Mouse (Mus musculus) gastrocnemius, postnatal 36 days (tissue): ENCODE results near the gene Ift74. TPM values are rescaled to one million over a fixed set of nuclear protein-coding genes. Genes with fewer than 3 reads are reported as not detected.
"Not testable (repeated sequence)": the region's sequence is repeated elsewhere in the genome, so short reads cannot be mapped to it uniquely, and the experiment has no call there.

Experiments used
- DNase-seq, 2 experiments: peaks; one replicate each; pipeline ENCODE4 v3.0.0; 2022
- intact Hi-C: fragments of 180-260 bp; cut with DNase I; formaldehyde crosslinking; loops from one replicate; pipeline ENCODE4 v1.15.1; 2025
- microRNA-seq, 2 experiments: library from miRNA; unstranded; fragments of <30 nt; microRNA quantifications; one replicate each; pipeline ENCODE4 v1.2.0; 2021
- total RNA-seq, 2 experiments: library from RNA; stranded (reverse); gene quantifications; 2 replicates each; pipeline ENCODE4 v1.2.3; 2021

The Ift74 gene
- total RNA-seq, 2 experiments from 2014 or later: 6.1 TPM

DNA sequence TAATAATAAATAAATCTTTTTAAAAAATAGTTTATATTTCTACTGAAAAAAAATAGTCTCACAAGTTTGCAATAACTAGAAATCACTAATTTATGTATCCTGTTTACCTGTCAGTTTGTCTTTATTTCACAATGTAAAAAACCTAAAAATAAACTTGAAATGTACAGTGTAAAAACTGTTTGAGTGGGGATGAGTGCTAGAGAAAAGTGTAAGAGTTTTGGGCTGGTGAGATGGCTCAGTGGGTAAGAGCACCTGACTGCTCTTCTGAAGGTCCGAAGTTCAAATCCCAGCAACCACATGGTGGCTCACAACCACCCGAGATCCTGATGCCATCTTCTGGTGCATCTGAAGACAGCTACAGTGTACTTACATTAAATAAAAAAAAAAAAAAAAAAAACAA, 75.5 kb downstream of the Ift74 start:
- DNase-seq, intact Hi-C loops: not testable (repeated sequence)

DNA sequence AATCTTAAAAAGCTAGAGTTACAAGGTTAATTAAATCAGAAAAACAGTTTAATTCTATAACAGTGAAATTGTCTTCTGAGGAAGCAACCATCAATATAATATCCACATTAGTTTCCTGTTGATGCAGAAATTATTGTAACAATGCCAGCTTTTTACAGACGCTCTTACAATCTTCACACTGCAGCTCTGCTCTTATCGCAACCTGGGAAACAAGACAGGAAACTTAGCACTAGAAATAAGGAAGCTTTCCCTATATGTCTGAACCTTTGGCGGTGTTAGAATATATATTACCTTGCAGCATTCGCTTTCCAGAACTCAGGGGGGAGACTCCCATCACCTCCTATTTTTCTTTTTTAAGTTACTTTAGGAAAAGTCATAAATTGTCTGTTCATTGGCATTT, 76.8 kb downstream of the Ift74 start:
- intact Hi-C loops: no loop called here
- no peak for DNase-seq

DNA sequence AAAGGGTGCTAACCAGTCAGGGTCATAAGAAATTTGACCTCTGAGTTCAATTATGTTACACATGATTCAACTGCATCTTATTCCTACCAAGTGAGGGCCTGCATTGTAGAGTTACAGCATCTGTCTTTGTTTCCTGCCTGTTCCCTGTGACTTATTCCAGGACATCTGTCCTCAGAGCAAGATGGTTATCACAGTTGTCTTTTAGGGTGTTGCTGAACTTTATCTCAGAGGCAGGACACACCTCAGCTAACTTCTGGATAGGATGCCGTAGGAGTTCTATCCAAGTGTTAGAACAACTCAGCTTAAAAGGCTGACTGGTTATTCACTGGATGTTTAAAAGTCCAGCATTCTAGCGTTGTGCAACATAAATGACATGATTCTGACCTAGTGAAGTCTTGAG, 77.9 kb downstream of the Ift74 start:
- no peak for DNase-seq
- intact Hi-C loops: no loop called here

DNA sequence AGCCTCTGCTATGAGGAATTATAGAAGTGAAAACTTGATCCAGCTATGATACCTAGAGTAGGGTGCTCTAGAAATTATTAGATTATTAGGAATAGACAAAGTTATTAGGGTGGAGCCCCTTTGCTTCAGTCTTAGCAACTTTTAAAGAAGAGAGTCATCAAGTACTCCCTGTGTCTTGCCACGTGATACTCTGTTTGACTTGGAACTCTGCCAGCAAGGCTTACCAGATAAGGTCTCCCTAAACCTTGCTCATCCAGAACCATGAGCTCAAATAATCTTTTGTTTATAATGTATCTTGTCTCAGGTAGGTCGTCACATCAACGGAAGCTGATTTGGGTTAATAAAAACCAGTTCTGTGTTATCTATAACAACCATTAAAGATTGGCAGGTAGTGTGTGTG, 82.1 kb downstream of the Ift74 start:
- intact Hi-C loops: no loop called here
- DNase-seq: no peak

DNA sequence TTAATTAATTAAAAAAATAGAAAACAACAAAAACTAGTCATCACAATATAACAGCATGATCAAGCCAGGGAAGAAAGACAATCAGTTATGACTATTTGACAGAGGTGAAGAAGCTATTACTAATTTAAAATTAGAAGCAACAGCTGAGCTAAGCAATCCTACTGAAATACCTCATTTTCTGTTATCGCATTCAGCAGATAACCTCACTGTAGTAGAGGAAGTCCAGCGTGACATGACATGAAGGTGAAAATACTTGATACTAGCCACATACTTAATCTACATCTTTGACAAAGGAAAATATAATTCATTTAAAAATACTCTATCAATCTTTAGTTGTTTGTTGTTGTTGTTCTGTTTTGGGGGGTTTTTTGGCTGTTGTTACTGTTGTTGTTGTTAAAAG, 96.7 kb downstream of the Ift74 start:
- intact Hi-C loops: no loop called here
- no peak for DNase-seq

DNA sequence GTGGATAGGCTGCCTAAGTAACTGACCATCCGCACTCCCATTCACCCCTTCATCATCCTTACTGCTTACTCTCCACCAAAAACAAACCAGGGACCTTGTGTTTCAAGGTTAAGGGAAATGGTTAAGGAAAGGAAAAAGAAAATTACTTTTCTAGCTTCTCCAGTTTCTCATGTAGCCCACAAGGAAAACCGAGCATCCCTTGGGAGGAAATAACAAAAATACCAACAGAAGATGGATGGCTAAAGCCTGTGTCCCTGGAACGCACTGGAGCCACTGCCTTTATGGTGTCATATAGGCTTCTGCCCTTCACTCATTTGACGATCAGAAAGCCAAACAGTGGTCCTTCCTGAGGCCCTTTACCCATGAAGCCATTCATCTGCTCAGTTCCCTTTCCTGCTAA, 97.1 kb downstream of the Ift74 start:
- no peak for DNase-seq
- intact Hi-C loops: no loop called here

DNA sequence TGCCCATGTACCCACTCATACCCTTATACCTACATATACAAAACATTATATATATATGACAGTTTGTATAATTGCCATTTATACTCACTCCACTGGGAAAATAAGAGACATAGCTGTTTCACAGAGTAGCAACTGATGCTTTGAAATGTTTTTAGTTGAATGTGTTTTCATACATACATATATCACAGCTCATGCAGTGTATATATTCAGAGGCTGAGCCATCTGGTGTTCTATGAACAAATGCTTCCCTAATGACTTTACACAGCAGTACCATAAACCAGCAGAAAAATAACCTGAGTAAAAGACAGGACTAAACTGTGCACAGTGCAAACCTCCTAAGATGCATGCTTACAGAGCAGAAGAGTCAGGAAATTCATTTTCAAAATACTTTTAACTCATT, 99.5 kb downstream of the Ift74 start:
- intact Hi-C loops: no loop called here

DNA sequence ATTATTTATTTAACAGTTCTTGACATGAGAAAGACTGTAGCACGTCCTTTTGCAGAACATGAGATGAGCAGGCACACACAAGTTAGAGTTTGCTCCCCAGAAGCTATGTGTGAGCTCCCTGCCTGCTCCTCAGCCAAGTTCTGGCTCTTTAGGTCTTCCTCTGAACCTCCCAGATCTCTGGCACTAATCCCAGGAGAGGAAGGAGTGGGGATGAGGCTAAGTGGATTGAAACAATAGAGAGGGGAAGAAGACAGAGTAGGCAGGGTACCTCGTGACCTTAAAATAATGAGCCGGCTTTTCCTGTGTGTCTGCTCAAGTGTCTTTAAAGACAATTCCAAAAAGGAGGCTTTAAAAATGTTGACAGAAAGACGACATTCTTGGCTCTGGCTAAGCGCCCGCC, 100.9 kb downstream of the Ift74 start:
- intact Hi-C loops: no loop called here
- no peak for DNase-seq

More for the DNA sequence above, 99.5 kb downstream of the Ift74 start:
- DNase-seq: no peak

DNA sequence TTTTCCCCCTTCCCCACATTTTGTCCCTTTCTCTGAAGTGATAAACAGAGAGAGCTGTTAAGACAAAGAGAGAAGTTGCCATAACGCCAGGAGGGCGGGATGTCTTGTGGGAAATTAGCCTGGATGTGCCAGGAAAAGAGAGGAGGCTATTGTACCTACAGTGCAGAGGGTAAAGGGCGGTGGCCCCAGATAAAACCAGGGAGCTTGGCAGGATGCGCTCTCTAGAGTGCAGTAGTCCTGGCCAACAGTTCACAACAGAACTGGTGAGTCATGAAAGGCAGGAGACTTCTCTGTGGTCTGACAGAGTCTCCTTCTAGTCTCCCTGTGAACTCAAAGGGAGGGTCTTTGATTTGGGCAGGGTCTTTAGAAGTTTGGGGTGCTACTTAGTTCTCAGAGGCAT, 111.5 kb downstream of the Ift74 start:
- DNase-seq: peak in 1 of 2 experiments; percentile 6
- intact Hi-C loops: no loop called here

DNA sequence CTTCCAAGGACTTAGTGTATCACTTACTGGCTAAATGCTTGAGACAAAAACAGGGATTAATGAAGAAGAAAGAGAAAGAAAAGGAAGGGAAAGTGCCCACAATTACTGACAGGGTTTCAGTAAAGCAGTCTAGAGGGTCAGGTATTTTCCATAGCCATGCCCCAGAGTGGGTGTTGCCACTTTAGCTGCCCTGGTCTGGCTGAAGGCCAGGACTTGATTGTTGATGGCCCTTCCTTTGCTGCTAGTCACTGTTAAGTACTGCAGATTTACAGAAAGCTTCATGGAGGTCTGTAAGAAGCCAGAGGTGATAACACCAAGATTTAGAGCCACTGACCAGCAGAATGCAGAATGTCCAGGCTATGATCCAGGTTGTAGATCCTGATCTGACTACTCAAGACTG, 118.4 kb downstream of the Ift74 start:
- DNase-seq: no peak
- intact Hi-C loops: no loop called here

DNA sequence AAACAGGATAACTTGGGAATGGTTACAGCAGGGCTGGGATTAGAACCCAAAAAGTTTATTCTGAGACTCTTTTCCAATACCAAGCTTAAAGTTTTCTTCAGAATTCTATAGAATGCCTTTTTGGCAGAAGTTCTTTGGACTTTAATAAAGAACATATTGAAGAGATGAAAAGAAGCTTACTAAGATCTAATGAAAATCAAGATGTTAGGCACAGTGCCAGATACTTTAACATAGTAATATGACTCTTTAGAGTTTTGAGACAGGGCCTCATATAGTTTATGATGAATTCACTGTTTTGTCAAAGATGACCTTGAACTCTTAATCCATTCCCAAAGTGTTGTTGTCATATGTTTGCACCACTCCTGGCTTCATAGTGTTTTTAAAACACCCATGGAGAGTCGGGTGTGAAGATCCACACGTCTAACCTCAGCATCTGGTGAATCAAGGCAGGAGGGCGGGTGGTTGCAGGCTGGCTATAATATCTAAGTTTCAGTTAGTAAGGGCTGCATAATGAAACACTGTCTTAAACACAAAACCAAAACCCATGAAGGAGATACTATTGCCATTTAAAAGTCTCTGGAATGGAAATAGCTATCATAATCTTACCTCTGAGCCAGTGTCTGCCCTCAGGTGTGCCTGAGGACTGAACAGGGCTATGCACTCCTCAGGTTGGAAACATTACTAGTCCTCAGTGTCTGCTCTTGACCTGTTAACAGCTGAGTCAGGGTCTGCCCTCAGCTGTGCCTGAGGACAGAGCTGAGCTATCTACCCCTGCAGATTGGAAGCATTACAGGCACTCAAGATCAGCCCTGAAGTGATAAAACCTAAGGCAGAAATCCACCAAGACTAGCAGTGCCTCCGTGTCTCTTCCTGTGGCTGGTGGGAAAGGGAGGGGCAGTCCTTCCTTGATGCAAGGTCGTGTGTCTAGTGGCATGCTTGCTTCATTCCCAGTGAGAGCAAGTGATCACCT, 123.3 kb downstream of the Ift74 start:
- intact Hi-C loops: no loop called here
- DNase-seq: no peak

DNA sequence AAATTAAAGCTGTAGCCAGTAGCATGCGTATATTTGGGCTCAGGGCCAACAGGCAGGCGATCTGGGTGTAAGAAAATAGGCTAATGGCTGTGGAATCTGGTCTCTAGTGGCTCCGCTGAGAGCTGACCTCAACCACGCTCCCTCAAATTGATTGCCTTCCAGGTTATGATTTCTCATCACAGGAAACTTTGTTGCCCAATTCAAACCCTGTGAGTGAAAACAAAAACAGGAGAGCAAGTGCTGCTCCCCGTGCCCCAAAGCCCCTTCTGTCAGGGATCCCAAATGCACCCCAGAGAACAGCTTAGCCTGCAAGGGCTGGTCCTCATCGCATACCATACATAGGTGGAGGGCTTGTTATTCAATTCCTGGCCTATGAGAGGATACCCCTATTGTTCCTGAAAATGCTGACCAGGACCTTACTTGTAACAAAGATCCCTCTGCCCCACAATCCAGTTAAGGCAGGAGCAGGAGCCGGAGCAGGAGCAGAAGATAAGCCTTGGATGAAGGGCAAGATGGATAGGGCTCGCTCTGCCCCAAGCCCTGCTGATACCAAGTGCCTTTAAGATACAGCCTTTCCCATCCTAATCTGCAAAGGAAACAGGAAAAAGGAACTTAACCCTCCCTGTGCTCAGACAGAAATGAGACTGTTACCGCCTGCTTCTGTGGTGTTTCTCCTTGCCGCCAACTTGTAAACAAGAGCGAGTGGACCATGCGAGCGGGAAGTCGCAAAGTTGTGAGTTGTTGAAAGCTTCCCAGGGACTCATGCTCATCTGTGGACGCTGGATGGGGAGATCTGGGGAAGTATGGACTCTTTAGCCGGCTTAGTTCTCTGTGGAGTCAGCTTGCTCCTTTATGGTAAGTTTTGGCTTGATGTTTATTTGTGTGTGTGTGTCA, 124.8 kb downstream of the Ift74 start, which contains the start of gene Tek:
Gene Tek (plus strand): TSS at position 452 of the 894 bp plus-strand sequence.
- peak; percentile 30 to 41 for DNase-seq
- intact Hi-C loops: no loop called here

DNA sequence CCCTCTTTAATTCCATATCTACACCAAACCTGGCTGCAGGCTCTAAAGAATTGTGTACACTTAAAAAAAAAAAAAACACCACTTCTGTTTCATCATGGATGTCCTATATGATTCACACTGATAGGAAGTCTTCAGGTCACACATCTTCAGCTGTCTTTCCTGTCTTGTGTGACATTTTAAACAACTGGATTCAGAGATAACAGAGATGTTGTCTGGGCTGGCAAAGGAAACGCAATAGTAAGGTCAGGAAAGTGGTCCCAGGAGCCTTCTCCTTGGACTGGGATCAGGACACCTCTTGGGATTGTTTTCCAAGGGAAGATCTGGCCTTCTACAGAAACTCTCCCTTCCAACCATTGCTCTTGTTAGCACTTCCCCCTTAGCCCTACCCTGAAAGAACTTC, 127.5 kb downstream of the Ift74 start:
- no peak for DNase-seq
- intact Hi-C loops: no loop called here

Small RNAs within 50 kb of the gene (microRNA-seq; reads per million reads assigned to microRNA genes)
- gene Mir872: 918 to 1,049 reads per million in 2 experiments

Other genes with a start within 250 kb of the Ift74 start
- not detected for gene Gm10306, start 57.9 kb upstream of the Ift74 start, total RNA-seq
- 1 to 10 TPM; 1.9 to 2.4 TPM for gene Caap1, start 57.7 kb upstream of the Ift74 start, total RNA-seq
- gene Plaa, start 11.2 kb upstream of the Ift74 start, total RNA-seq: 10 to 100 TPM; 31.3 to 32.6 TPM
- gene Lrrc19, start 35.7 kb downstream of the Ift74 start, total RNA-seq: not detected
- gene Tek, start 124.8 kb downstream of the Ift74 start, total RNA-seq: 10 to 100 TPM; 11.7 to 13.7 TPM